Mouse (Mus musculus) layer of hippocampus, adult 11-12 months (tissue): Measurements from ENCODE around the gene Kcnk4.

Experiments
- DNase-seq: peaks from one replicate; pipeline ENCODE4 v3.0.0; 2022; ENCODE audit warnings: low spot score

Gene Kcnk4

DNA sequence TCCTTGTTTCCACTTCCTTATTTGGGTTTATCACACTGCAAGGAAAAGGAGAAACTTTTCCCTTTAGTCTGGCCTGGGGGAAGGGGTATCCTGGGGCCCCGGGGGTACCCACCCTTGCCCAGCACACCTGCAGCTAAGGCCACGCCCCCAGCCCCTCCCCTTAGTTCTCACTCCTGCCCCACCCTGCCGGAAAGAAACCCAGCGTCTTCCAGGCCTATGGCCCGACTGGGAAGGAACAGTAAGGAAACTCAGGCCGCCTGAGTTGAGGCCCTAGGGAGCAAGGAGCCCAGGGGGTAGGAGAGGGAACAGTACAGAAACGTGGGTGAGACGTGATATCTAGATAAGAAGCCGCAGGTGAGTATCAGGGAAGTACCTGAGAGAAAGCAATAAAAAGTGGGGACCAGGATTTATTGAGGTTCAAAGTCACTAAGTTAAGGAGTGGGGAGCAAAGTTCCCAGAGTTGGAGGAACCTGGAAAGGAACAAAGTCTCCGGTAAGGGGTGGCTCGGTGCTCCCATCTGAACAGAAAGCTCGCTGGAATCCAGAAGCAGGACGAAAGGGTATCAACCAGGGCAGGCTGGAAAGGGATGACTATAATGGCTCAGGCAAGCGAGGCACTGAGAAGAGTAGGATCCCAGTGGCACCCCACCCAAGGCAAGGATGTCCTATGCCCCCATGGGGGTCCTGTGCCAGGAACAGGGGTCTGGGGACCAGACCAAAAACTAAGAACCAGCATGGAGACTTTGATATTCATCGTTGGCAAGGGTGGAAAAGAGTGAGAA lies 34.4 kb upstream of the Kcnk4 start:
- no peak for DNase-seq

DNA sequence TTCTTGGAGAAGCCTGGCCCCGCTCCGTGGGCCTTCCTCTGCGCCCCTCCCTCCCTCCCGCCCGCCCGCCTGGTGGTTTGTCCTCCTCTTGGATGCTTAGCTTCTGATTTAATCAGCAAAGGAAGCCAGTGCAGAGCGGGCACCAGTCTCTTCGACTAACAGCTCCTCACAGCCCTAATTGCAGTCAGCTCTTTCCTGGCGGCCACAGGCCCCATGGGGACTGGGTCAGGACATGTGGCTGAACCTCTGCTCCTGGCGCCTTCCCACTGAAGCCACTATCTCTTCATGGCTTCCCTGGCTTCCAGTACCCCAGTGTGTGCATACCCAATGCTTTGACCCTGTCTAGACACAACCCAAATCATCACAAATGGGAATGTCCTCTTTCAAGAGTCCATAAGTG lies 22.1 kb upstream of the Kcnk4 start:
- no peak for DNase-seq

DNA sequence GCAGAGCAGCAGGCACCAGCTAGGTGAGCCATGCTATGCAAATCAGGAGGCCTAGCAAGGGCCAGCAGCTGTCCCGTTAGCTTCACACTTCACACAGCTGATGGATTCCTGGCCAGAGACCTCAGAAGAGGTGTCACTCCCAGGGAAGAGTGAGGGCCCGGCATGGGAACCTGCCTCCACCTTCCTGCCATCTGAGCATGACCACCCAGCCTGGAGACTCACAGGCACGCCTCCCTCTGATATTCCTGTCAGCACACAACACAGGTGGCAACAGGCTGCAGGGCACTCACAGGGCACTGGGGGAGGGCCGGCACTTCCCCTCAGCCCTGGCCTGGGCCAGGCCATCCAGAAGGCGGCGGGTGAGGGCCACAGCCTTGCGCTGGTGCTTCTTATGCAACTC lies 21.1 kb upstream of the Kcnk4 start:
- DNase-seq: no peak

DNA sequence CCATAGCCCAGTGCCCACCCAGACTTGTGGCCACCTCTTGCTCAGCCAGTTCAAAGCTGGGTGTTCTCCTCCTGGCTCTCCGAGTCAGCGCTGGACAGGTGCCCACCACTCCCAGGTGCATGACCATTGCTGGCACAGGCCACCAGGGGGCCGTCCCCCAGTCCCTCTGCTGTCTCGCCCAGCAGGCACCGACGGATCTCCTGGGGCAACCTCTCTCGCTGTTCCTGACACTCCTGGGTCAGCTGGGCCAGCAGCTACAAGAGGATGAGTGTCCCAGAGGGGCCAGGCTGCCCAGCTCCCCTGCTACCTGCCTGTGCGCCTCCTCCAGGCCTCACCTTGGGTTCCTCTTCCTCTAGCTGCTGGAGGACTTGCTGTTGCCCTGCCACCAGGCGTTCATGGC lies 19.7 kb upstream of the Kcnk4 start:
- no peak for DNase-seq

- no peak for DNase-seq
Measured at GRCm38 (mm10) chr19:6952712-6953037, 18.4 kb upstream of the Kcnk4 start.

DNA sequence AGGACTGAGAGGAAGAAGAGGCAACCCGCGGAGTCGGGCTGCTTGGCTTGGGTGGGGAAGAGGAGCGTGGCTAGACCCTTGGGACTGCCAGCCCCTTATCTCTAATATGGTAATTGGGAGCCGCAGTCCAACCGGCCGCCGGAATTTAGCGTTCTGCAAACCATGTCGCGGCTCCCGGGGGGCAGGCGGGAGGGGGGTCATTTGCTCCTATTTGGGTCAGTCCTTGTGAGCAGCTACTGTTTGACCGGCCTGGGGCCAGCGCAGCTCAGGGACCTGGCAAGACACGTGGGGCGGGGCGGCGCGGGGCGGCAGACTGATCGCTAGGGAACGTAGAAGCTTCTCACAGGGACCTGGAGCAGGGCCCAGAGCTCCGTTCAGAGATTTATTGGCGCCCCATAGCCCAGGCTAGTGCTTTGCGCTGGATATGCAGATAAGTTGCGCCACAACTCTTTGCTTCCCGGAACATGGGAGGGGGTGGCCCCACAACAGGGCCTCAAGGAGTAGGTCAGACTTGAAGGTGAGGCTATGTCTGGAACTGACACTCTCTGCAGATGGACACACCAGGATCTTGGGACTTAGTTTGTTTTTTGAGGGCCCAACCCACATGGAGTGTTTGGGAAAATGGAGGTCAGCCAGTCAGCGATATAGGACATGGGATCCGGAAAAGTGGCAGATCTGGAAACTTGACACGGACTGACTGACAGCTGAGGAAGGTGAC lies 17.8 kb upstream of the Kcnk4 start:
- peak; percentile 76 for DNase-seq

DNA sequence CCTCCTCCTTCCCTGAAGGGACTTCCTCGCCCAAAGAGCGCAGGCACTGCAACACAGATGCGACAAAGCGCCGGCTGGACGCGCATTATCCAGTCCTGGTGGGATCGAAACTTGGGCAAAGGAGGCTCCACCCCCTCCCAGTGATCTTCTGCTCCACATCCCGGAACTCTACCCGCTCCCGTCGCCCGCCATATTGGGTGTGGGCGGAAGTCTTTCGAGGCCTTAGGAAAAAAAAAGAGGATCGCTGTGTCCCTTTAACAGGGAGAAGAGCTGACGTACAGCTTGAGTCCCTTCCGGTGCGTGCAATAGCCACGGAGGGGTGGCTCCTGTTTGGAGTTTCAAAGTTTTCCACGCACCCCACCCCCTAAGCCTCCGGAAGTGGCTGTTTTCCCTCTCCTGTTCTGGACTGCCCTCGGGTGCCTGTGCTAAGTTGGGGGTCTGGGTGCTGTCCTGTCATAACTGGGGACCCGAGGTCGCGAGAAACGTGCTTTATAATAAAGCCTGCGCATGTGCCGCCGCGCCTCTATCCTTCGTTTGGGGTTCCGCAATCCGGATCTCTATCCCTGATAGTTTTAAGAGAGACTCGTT lies 17.2 kb upstream of the Kcnk4 start:
- peak; percentile 95 for DNase-seq

DNA sequence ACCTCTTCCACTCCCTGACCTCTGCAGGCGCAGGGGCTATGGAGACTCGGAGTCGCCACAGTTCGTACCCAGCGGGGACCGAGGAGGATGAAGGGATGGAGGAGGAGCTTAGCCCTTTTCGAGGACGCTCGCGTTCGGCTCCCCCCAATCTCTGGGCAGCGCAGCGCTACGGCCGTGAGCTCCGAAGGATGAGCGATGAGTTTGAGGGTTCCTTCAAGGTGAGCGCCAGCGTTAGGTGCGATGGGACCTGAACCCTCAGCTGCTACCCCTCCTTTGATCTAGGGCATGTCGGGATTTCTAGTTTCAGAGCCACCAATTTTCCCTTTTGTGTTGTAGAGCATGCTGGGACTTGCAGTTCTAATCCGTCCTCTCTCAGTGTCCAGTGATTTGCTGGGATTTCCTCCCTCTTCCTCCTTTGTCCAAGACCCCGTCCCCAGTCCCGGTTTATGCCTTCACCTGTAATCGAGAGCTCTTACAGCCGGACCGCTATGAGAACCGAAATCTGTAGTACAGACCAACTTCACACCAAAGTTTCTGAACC lies 16.4 kb upstream of the Kcnk4 start:
- peak; percentile 57 for DNase-seq

DNA sequence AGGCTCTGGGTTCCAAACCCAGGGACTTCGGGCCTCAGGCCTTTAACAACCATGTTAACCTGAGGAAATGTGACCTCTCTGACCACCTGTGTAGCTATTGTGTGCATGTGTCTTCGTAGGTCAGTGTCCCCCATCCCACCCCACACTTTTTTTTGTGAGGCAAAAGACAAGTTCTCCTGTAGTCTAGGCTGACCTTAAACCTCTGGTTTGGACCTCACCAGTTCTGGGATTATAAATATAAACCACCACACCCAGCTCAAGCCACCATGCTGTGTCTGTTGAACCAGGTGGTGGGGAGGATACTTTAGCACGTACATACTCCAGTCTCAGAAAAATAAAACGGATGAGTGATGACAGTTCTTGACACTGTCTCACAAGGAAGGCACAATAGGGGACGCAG lies 15.6 kb upstream of the Kcnk4 start:
- DNase-seq: no peak

- DNase-seq: no peak
Measured at GRCm38 (mm10) chr19:6949532-6949931, 15.2 kb upstream of the Kcnk4 start.

DNA sequence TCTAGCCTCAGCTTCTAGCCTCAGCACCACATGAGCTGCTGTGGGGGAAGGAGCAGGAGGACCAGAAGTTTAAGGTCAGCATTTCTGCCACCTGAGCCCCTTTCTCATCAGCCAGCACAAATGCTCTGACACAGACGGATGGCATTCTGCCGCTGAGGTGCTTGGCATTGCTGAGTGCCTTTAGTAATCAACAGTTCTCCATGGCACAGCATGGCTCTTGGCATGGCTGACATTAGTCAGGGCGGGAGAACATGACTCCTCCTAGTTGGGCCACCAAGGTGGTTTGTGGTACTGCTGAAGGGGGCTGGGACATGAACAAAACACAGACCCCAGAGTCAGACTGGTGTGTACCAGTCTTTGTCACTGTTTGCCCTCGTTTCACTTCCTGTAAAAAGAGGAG lies 13.9 kb upstream of the Kcnk4 start:
- DNase-seq: no peak

DNA sequence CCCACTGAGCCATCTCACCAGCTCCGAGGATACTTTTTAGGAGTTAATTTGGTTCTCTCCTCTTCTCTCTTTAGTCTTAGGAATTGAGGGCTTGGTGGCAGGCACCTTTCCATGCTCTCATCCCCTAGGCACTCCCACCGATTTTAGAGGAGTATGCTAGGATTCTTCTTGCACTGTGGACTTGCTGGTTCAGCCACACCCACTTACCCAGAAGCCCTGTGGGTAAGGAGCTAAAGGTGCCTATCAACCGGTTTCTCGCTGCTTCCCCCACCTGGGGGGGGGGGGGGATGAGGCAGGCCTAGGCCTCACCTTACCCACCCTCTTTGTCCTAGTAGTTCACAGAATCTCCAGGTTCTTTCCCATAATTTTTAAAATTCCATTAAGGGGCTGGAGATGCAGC lies 13.4 kb upstream of the Kcnk4 start:
- no peak for DNase-seq

- no peak for DNase-seq
Measured at GRCm38 (mm10) chr19:6943709-6944108, 9.4 kb upstream of the Kcnk4 start.

DNA sequence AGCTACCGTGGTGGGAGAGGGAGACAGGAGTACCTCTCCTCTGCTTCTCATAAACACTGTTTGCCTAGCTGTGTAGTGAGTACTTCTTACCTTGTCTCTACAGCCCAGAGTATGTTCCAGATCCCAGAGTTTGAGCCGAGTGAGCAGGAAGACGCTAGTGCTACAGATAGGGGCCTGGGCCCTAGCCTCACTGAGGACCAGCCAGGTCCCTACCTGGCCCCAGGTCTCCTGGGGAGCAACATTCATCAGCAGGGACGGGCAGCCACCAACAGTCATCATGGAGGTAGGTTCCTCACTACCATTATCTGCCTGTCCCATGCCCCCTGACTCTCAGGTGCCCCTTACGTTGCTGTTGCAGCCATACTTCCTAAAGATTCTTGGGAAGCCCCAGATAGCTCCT lies 8.4 kb upstream of the Kcnk4 start:
- no peak for DNase-seq

- DNase-seq: peak; percentile 96
Measured at GRCm38 (mm10) chr19:6942249-6942691, 8.0 kb upstream of the Kcnk4 start, which contains the start of gene Gpr137. Gene Gpr137, minus strand, starts transcription at chr19:6942480.

GRCm38 (mm10) chr19:6941372-6942248 lies 7.3 kb upstream of the Kcnk4 start, which contains the start of gene Bad:
Gene Bad, plus strand, starts transcription at chr19:6941861.
- peak; percentile 93 for DNase-seq

DNA sequence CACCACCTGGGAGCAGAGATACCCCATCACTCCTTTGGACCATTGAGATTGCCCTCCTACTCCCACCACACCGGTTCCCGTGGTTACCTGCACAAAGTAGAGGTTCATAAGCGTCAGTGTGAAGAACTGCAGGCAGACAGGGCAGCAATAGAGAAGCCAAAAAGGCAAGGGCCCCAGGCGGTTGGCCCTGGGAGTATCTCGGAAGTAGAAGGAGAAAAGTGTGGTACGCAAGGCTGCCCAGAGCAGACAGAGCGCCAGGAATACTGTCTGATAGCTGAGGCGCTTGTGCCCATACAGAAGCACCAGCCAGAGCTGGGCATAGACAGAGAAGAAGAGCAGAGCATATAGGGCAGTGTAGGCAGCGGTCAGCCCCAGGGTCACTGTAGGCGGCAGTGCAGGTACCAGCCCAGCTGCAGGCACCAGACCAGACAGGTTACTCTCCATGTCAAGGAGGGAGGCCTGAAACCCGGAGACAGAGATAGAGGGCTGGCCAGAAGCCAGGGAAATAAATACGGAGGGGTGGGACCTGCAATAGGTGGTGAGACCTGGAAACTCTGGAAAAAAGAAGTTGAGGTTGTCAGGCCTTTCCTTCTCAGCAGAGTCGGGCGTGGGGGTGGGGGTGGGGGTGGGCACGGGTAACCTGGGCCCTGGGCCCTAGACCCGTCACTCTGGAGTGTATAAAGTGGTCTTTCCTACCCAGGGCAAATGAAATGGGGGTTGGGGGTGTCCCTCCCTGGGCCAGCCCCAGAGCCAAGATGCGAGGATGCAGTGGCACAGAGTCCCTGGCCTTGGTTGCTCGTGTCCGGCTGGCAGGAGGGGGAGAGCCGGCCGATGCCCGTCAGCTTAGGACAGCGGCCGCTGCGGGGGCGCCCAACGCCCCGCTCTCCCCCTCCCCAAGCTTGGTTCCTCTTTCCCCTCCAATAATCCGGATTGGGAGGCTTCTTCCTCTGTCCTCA lies 6.4 kb upstream of the Kcnk4 start:
- no peak for DNase-seq

- no peak for DNase-seq
Measured at GRCm38 (mm10) chr19:6939106-6940002, 5.0 kb upstream of the Kcnk4 start.
